Mouse (Mus musculus) lung, adult 18-20 months (tissue): ENCODE measurements around the gene Dach1.

Experiments
- DNase-seq, 2 experiments: peaks; one replicate each; pipeline ENCODE4 v3.0.0; 2022; ENCODE audit warnings: mixed read lengths in 2 of 2

Dach1 gene

GRCm38 (mm10) chr14:97839275-97839674 lies 330.3 kb downstream of the Dach1 start:
- DNase-seq = no peak

GRCm38 (mm10) chr14:97829865-97830264 lies 339.7 kb downstream of the Dach1 start:
- no peak for DNase-seq

DNA sequence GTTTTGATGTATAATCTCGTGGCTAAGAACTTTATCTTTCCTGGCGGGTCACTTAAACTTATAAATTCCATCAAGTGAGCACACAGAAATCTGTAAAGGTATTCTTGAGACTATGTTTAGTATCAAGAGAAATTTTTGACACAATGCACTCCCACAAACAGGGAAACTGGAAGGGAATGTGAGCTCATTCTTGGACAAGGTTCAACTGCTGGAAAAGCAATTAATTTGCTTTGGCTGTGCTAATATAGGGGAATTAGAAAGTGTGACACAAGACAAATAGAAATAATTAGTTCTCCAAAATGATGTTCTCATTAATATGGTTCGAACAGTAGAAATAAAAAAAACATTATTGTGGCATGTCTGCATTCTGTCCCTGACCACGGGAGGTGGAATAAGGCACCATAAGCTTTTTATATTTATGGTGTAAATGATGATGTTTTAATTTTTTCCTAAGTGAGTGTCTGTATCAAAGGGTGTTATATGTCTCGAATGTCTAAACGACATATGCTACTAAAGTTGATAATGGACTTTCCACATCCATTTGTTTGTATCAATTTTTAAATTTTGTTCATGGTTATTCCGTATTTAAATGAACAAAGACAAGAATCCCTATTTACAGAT lies 354.9 kb downstream of the Dach1 start:
- peak in 1 of 2 experiments; percentile 1 for DNase-seq

- no peak for DNase-seq
Measured at GRCm38 (mm10) chr14:97813557-97813956, 356.0 kb downstream of the Dach1 start.

DNA sequence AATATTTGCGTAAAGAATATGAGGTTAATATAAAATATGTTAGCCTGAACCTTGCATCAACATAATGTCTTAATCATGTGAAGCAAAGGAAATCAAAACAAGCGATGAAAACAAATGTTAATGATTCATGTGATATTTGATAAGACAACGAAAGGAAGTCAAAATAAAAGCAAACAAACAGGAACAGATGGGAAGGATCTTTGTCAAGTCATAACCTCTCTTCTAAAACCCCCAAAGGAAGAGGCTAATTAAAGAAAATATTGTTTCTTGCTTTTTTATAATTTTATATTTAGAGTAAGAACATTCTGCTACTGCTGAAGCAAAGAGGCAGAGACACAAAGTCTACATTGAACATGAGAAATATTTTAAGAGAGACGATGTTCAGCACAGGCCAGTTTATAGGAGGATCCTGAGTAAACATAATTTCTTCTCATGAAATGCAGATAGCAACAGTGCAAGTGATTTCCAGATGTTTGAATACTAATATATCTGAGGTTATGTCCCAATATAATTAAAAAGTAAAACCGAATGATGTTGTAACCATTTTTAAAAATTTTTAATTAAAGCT lies 374.1 kb downstream of the Dach1 start:
- no peak for DNase-seq

GRCm38 (mm10) chr14:97774135-97774767 lies 395.3 kb downstream of the Dach1 start:
- DNase-seq = no peak

DNA sequence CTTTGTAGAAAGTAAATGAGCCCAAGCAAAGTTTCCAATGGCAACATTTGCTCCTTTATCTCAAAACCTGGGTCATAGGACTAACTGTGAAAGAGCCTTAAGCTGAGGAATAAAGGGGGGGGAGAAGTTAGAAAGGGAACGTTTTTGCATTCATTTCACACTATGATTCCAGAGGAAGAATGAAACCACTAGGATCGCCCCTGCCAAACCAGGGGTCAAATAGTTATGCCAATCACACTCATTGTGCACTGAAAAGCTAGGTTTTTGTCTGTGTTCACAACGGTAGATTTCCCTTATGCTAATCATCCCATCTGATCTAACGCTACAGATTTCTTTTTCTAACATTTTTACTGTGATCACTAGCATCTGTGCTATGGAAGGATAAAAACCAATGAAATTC lies 415.2 kb downstream of the Dach1 start:
- no peak for DNase-seq

DNA sequence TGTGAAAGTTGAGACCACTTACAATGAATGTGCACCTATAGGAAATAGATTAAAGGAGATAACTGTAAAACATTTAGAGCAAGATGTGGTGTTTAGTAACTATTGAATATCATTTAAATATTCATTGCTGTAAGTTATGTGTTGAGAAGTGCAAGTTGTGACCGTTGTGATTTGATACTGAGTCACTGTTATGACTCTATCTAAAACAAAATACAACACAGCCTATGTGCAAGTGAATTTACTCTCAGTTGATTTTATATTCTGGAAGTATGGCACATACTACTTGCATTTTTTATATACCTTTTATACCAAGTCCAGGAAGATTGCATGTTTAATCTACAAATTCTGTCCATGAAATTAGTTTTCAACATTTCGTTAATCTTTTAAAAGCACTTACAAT lies 415.6 kb downstream of the Dach1 start:
- no peak for DNase-seq

- no peak for DNase-seq
Measured at GRCm38 (mm10) chr14:97743252-97743651, 426.3 kb downstream of the Dach1 start.

DNA sequence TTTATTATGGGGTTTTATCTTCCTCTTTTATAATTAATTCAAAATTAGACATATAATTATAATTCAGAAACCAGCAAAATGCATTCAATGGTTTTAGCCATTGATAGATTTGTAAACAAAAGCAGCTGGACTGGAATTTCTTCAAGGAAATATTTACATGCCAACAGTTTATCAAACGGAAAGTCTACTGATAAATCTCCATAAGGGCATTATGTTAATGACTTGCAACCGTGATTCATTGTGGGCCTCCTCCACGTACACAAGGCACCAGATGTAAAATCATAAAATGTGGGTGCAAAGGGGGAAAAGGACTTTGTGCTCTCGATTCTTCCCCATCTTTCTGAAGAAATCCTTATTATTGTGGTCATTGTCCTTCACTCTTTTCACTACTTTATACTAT lies 426.8 kb downstream of the Dach1 start:
- no peak for DNase-seq
